Mouse (Mus musculus) kidney, postnatal 0 days (tissue): ENCODE measurements around the gene Slk. TPM values are rescaled to one million over a fixed set of nuclear protein-coding genes. Genes with fewer than 3 reads are reported as not detected.

Experiments
- ATAC-seq: fragments of 200-750 bp; cut with Nextera tagmentation; replicated peaks from 2 replicates; pipeline ENCODE4 v1.8.0; 2017; ENCODE audit warnings: low read depth, moderate number of reproducible peaks, moderate TSS enrichment, moderate library complexity; ENCODE audit not compliant: low FRiP score
- DNase-seq: peaks from one replicate; pipeline ENCODE4 v3.0.0-alpha.2; 2016; ENCODE audit warnings: low spot score
- H3K27ac ChIP-seq: fragments of 300-500 bp; sonication (generic); 2 replicates; pipeline ENCODE4 v1.5.1; 2014; ENCODE audit warnings: mild to moderate bottlenecking
- H3K27me3 ChIP-seq: fragments of 300-500 bp; sonication (generic); 2 replicates; pipeline ENCODE4 v1.6.1; 2014; ENCODE audit warnings: low read length, mixed read lengths; ENCODE audit not compliant: insufficient read depth
- H3K36me3 ChIP-seq: fragments of 300-500 bp; sonication (generic); 2 replicates; pipeline ENCODE4 v1.6.1; 2014; ENCODE audit warnings: low read length, mixed read lengths; ENCODE audit not compliant: insufficient read depth
- H3K4me1 ChIP-seq: fragments of 300-500 bp; sonication (generic); replicated peaks from 2 replicates; pipeline ENCODE4 v1.6.1; 2014; ENCODE audit warnings: antibody characterized with exemption, low read length, mixed read lengths; ENCODE audit not compliant: insufficient read depth
- H3K4me2 ChIP-seq: fragments of 300-500 bp; sonication (generic); 2 replicates; pipeline ENCODE4 v1.6.1; 2014; ENCODE audit warnings: mild to moderate bottlenecking, low read length, moderate library complexity, mixed read lengths
- H3K4me3 ChIP-seq: fragments of 300-500 bp; sonication (generic); replicated peaks from 2 replicates; pipeline ENCODE4 v1.5.1; 2014; ENCODE audit warnings: low read depth, low read length
- H3K9ac ChIP-seq: fragments of 300-500 bp; sonication (generic); 2 replicates; pipeline ENCODE4 v1.6.1; 2014; ENCODE audit warnings: low read depth, low read length
- H3K9me3 ChIP-seq: fragments of 300-500 bp; sonication (generic); replicated peaks from 2 replicates; pipeline ENCODE4 v1.6.1; 2016; ENCODE audit warnings: low read length, inconsistent platforms, mixed read lengths
- CTCF ChIP-seq: IDR thresholded peaks from 2 replicates; pipeline ENCODE4 v1.5.1; 2016; ENCODE audit warnings: antibody characterized with exemption, low read depth, mild to moderate bottlenecking, moderate library complexity
- WGBS: fragments of 180-500 bp; shearing (Covaris S2); extraction: QIAGEN DNeasy Blood & Tissue Kit; methylation state at CpG from one replicate; pipeline ENCODE4 v1.1.7; 2014; 5-methylcytosine and 5-hydroxymethylcytosine counted together
- polyA plus RNA-seq: library from polyadenylated mRNA; unstranded; fragments of >200 nt; fragmentation: Nextera tagmentation; extraction: Ambion mirVana; gene quantifications from 2 replicates; pipeline ENCODE4 v1.2.1, GENCODE M21; 2015

Gene Slk
- polyA plus RNA-seq, 1 experiment from 2014 or later = 14.6 TPM

DNA sequence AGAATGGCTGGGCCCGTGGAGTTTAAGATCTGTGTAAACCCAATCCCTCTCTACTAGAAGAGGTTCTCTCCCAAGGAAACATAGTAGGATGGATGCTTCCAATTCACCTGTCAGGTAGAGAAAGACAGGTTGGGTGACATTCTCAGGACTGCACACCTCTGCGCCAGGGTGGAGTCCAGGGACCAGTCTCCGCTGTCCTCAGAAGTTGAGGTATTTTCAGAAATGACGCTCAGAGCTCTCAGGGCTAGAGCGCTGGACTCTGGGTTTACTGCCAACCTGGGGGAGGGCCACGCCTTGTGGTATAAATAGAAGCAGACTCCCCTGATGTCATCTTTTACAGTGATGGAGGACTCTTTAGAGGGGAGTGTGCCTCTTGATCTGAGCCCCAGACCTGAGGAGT, 41.6 kb upstream of the Slk start:
- Histone ChIP-seq H3K4me3 (no peak overlapping the region), H3K27me3 (no peaks in the 10 kb centered on the region), H3K27ac (peak overlapping the region; percentile 89), H3K36me3 (no peaks in the 10 kb centered on the region), H3K4me2 (peak overlapping the region; percentile 79), H3K4me1 (peaks cover 21% of the 10 kb centered on the region), H3K9me3 (no peaks in the 10 kb centered on the region), H3K9ac (no peak overlapping the region)
- 56% methylated on average over 6 of the region's 6 CpGs for WGBS
- TF ChIP-seq CTCF = no peak
- ATAC-seq (no peak), DNase-seq (peak; percentile 29)

GRCm38 (mm10) chr19:47538801-47539200, 40.7 kb upstream of the Slk start:
- H3K4me1 ChIP-seq = peaks cover 21% of the 10 kb centered on the region
- ATAC-seq (no peak), DNase-seq (peak; percentile 83)
- no peaks in the 10 kb centered on the region for H3K36me3 ChIP-seq
- H3K4me2 ChIP-seq = 0 out of 2 replicates have a peak overlapping the region, but pooled peaks have one; percentile 10
- H3K9ac ChIP-seq = no peak overlapping the region
- WGBS = 5% methylated on average over 6 of the region's 6 CpGs
- no peak for TF ChIP-seq CTCF
- peak overlapping the region; percentile 89 for H3K27ac ChIP-seq
- H3K27me3 ChIP-seq = no peaks in the 10 kb centered on the region
- no peak overlapping the region for H3K4me3 ChIP-seq
- H3K9me3 ChIP-seq = no peaks in the 10 kb centered on the region

- no peak for ATAC-seq
- peaks cover 13% of the 10 kb centered on the region for H3K4me1 ChIP-seq
- H3K36me3 ChIP-seq = no peaks in the 10 kb centered on the region
- DNase-seq = no peak
- H3K9ac ChIP-seq = no peak overlapping the region
- H3K9me3 ChIP-seq = no peaks in the 10 kb centered on the region
- H3K27ac ChIP-seq = no peak overlapping the region
- H3K4me2 ChIP-seq = no peak overlapping the region
- H3K27me3 ChIP-seq = no peaks in the 10 kb centered on the region
- no peak overlapping the region for H3K4me3 ChIP-seq
- WGBS = 66% methylated on average over 7 of the region's 7 CpGs
- TF ChIP-seq CTCF = no peak
These were observed 37.0 kb upstream of the Slk start for GRCm38 (mm10) chr19:47542441-47542840.

DNA sequence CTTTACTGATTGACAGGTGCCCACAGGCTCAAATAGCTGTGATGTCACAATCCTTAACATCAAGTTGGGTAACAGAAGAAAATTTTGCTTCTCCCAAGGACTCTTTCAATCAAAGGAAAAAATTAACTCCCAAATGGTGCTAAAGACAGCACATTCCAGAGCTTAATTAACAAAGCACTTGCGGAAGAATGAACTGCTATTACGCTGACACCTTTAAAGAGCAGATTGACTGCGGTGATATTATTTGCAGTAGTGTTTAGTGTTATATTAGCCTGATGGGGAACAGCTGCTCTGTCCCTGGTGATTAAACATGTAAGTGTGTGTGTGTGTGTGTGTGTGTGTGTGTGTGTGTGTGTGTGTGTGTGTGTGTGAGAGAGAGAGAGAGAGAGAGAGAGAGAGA, 34.4 kb upstream of the Slk start:
- no peaks in the 10 kb centered on the region for H3K4me1 ChIP-seq
- WGBS = 26% methylated on average over 3 of the region's 3 CpGs
- H3K4me2 ChIP-seq = no peak overlapping the region
- no peaks in the 10 kb centered on the region for H3K9me3 ChIP-seq
- H3K27ac ChIP-seq = no peak overlapping the region
- H3K27me3 ChIP-seq = no peaks in the 10 kb centered on the region
- H3K36me3 ChIP-seq = no peaks in the 10 kb centered on the region
- no peak for TF ChIP-seq CTCF
- DNase-seq (peak; percentile 54), ATAC-seq (no peak)
- H3K4me3 ChIP-seq = no peak overlapping the region
- no peak overlapping the region for H3K9ac ChIP-seq

DNA sequence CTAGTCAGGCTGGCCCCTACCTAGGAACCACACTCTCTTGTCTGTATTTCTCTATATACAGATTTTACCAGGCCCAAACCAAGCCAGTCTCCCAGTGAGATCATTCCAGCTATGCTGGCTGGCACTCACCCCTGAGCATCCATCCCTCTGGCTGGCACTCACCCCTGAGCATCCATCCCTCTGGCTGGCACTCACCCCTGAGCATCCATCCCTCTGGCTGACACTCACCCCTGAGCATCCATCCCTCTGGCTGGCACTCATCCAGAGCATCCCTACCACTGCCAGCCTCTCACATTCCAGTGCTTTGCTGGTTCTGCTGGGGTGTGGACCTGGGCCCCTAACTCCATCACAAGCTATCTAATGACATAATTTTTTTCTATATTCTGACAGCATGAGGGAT, 34.0 kb upstream of the Slk start:
- DNase-seq = no peak
- Histone ChIP-seq H3K36me3 (no peaks in the 10 kb centered on the region), H3K4me3 (no peak overlapping the region), H3K9ac (no peak overlapping the region), H3K9me3 (no peaks in the 10 kb centered on the region), H3K4me2 (no peak overlapping the region), H3K4me1 (no peaks in the 10 kb centered on the region), H3K27me3 (no peaks in the 10 kb centered on the region), H3K27ac (no peak overlapping the region)
- no peak for ATAC-seq
- no peak for TF ChIP-seq CTCF

- 79% methylated on average over 11 of the region's 11 CpGs for WGBS
- Histone ChIP-seq H3K4me1 (no peaks in the 10 kb centered on the region), H3K9me3 (no peaks in the 10 kb centered on the region), H3K4me2 (no peak overlapping the region), H3K9ac (no peak overlapping the region), H3K27me3 (no peaks in the 10 kb centered on the region), H3K4me3 (no peak overlapping the region), H3K27ac (no peak overlapping the region; the same call in 1 of the 2 replicates), H3K36me3 (no peaks in the 10 kb centered on the region)
- TF ChIP-seq CTCF = no peak
- no peak for ATAC-seq
- DNase-seq = peak; percentile 68
These were observed 30.9 kb upstream of the Slk start for GRCm38 (mm10) chr19:47548432-47549076.

- H3K4me2 ChIP-seq = no peak overlapping the region
- H3K36me3 ChIP-seq = no peaks in the 10 kb centered on the region
- no peaks in the 10 kb centered on the region for H3K9me3 ChIP-seq
- TF ChIP-seq CTCF = no peak
- no peaks in the 10 kb centered on the region for H3K4me1 ChIP-seq
- ATAC-seq (no peak), DNase-seq (peak; percentile 49)
- H3K4me3 ChIP-seq = no peak overlapping the region
- no peaks in the 10 kb centered on the region for H3K27me3 ChIP-seq
- WGBS = 37% methylated on average over 9 of the region's 9 CpGs
- no peak overlapping the region; the same call in 1 of the 2 replicates for H3K27ac ChIP-seq
- no peak overlapping the region for H3K9ac ChIP-seq
These were observed 30.3 kb upstream of the Slk start for GRCm38 (mm10) chr19:47549174-47549573.
